Mouse (Mus musculus) liver, embryonic 15.5 days (tissue): ENCODE results near the gene Anxa3. TPM values are rescaled to one million over a fixed set of nuclear protein-coding genes. Genes with fewer than 3 reads are reported as not detected.

Source experiments
- ATAC-seq: fragments of 200-750 bp; cut with Nextera tagmentation; 2 replicates; pipeline ENCODE4 v1.8.0; 2017; ENCODE audit warnings: moderate number of reproducible peaks, mild to moderate bottlenecking, moderate library complexity; ENCODE audit not compliant: insufficient read depth
- H3K27ac ChIP-seq: fragments of 300-500 bp; sonication (generic); replicated peaks from 2 replicates; pipeline ENCODE4 v1.5.1; 2015; ENCODE audit warnings: mild to moderate bottlenecking, inconsistent platforms
- H3K27me3 ChIP-seq: fragments of 300-500 bp; sonication (generic); 2 replicates; pipeline ENCODE4 v1.6.1; 2015; ENCODE audit warnings: mild to moderate bottlenecking, inconsistent platforms
- H3K36me3 ChIP-seq: fragments of 300-500 bp; sonication (generic); replicated peaks from 2 replicates; pipeline ENCODE4 v1.6.1; 2015; ENCODE audit warnings: moderate library complexity, mild to moderate bottlenecking, inconsistent platforms
- H3K4me1 ChIP-seq: fragments of 300-500 bp; sonication (generic); replicated peaks from 2 replicates; pipeline ENCODE4 v1.6.1; 2015; ENCODE audit warnings: inconsistent platforms
- H3K4me2 ChIP-seq: fragments of 300-500 bp; sonication (generic); 2 replicates; pipeline ENCODE4 v1.6.1; 2015; ENCODE audit warnings: moderate library complexity, mild to moderate bottlenecking, inconsistent platforms
- H3K4me3 ChIP-seq: fragments of 300-500 bp; sonication (generic); replicated peaks from 2 replicates; pipeline ENCODE4 v1.5.1; 2015; ENCODE audit warnings: mild to moderate bottlenecking, inconsistent platforms
- H3K9ac ChIP-seq: fragments of 300-500 bp; sonication (generic); 2 replicates; pipeline ENCODE4 v1.6.1; 2015; ENCODE audit warnings: moderate library complexity, mild to moderate bottlenecking, inconsistent platforms
- H3K9me3 ChIP-seq: fragments of 300-500 bp; sonication (generic); replicated peaks from 2 replicates; pipeline ENCODE4 v1.6.1; 2016; ENCODE audit warnings: inconsistent platforms
- WGBS: fragments of 180-500 bp; shearing (Covaris S2); methylation state at CpG from one replicate; pipeline ENCODE4 v1.1.7; 2015; ENCODE audit warnings: mixed read lengths; ENCODE audit not compliant: insufficient replicate concordance; 5-methylcytosine and 5-hydroxymethylcytosine counted together
- polyA plus RNA-seq: library from polyadenylated mRNA; unstranded; fragments of >200 nt; fragmentation: Nextera tagmentation; extraction: Ambion mirVana; gene quantifications from 2 replicates; pipeline ENCODE4 v1.2.1, GENCODE M21; 2015

Gene Anxa3
- polyA plus RNA-seq, 1 experiment from 2014 or later, result 22.8 TPM

GRCm38 (mm10) chr5:96848386-96848785, 55.2 kb downstream of the Anxa3 start:
- ATAC-seq, result no peak
- H3K36me3 ChIP-seq, result no peaks in the 10 kb centered on the region
- no peak overlapping the region for H3K4me2 ChIP-seq
- WGBS, result 64% methylated on average over 3 of the region's 3 CpGs
- no peak overlapping the region for H3K9ac ChIP-seq
- no peaks in the 10 kb centered on the region for H3K27me3 ChIP-seq
- no peaks in the 10 kb centered on the region; the same call in none of the 2 replicates for H3K4me1 ChIP-seq
- H3K27ac ChIP-seq, result no peak overlapping the region
- H3K4me3 ChIP-seq, result no peak overlapping the region
- H3K9me3 ChIP-seq, result no peaks in the 10 kb centered on the region

DNA sequence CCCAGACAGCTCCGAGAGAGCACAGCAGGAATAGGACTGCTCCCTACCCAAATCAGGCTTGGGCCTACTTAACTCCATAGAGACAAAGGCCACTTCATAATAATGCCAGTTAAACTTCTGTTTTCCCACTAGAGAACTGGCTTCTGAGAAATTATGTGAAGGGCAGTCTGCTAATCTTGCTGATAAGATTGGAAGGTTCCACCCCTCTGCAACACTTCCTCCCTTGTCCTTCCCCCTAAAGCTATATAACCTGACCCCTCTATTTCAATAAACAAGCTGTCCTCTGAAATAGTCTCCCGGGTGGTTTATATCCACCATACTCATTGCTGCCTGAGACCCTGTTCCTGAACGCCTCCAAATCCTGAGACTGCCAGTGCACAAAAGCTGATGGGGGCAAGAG, 56.1 kb downstream of the Anxa3 start:
- Histone ChIP-seq H3K27me3 (no peaks in the 10 kb centered on the region), H3K36me3 (no peaks in the 10 kb centered on the region), H3K27ac (no peak overlapping the region), H3K4me3 (no peak overlapping the region), H3K9ac (no peak overlapping the region), H3K4me2 (no peak overlapping the region), H3K9me3 (no peaks in the 10 kb centered on the region), H3K4me1 (no peaks in the 10 kb centered on the region; the same call in none of the 2 replicates)
- no peak for ATAC-seq
- WGBS, result 42% methylated on average over 3 of the region's 3 CpGs

DNA sequence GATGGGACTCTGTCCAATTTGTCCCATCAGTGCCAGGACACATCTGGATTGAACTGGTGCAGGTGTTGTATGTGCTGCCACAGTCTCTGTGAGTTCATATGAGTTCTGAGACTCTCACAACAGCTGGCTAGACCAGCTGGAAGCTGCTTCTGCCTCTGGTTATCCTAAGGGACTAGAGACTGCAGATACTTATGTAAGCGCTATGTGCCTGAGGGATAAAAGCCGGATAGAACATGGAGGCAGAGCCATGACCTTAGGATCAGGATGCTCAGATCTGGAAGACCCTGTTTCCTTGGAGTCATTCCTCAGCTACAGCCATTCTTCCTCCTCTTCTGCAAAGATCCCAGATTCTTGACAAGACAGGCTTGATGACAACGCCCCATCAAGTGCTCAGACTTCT, 60.3 kb downstream of the Anxa3 start:
- 69% methylated on average over 3 of the region's 3 CpGs for WGBS
- H3K36me3 ChIP-seq, result no peaks in the 10 kb centered on the region
- no peaks in the 10 kb centered on the region for H3K9me3 ChIP-seq
- no peak for ATAC-seq
- no peak overlapping the region for H3K4me3 ChIP-seq
- no peak overlapping the region for H3K27ac ChIP-seq
- H3K4me2 ChIP-seq, result no peak overlapping the region
- no peak overlapping the region for H3K9ac ChIP-seq
- H3K27me3 ChIP-seq, result no peaks in the 10 kb centered on the region
- H3K4me1 ChIP-seq, result no peaks in the 10 kb centered on the region; the same call in none of the 2 replicates

GRCm38 (mm10) chr5:96854350-96854749, 61.2 kb downstream of the Anxa3 start:
- Histone ChIP-seq H3K27ac (no peak overlapping the region), H3K9ac (no peak overlapping the region), H3K27me3 (no peaks in the 10 kb centered on the region), H3K36me3 (no peaks in the 10 kb centered on the region), H3K4me3 (no peak overlapping the region), H3K4me2 (no peak overlapping the region), H3K9me3 (no peaks in the 10 kb centered on the region), H3K4me1 (no peaks in the 10 kb centered on the region; the same call in 1 of the 2 replicates)
- WGBS, result 62% methylated on average over 3 of the region's 3 CpGs
- no peak for ATAC-seq

GRCm38 (mm10) chr5:96859938-96860337, 66.8 kb downstream of the Anxa3 start:
- WGBS, result 49% methylated on average over 1 of the region's 1 CpGs

GRCm38 (mm10) chr5:96867171-96867570, 74.0 kb downstream of the Anxa3 start:
- H3K4me2 ChIP-seq, result no peak overlapping the region
- no peaks in the 10 kb centered on the region; the same call in 1 of the 2 replicates for H3K4me1 ChIP-seq
- H3K9me3 ChIP-seq, result no peaks in the 10 kb centered on the region
- H3K27ac ChIP-seq, result no peak overlapping the region
- 59% methylated on average over 4 of the region's 4 CpGs for WGBS
- peaks cover 12% of the 10 kb centered on the region; the same call in 1 of the 2 replicates for H3K27me3 ChIP-seq
- no peaks in the 10 kb centered on the region for H3K36me3 ChIP-seq
- no peak overlapping the region for H3K9ac ChIP-seq
- ATAC-seq, result no peak
- H3K4me3 ChIP-seq, result no peak overlapping the region

More at GRCm38 (mm10) chr5:96859938-96860337, 66.8 kb downstream of the Anxa3 start:
- Histone ChIP-seq H3K4me3 (no peak overlapping the region), H3K9ac (no peak overlapping the region), H3K9me3 (no peaks in the 10 kb centered on the region), H3K4me2 (no peak overlapping the region), H3K36me3 (no peaks in the 10 kb centered on the region), H3K4me1 (no peaks in the 10 kb centered on the region), H3K27me3 (no peaks in the 10 kb centered on the region), H3K27ac (no peak overlapping the region)
- ATAC-seq, result no peak

- WGBS, result 43% methylated on average over 6 of the region's 6 CpGs
- no peak overlapping the region for H3K4me3 ChIP-seq
- H3K36me3 ChIP-seq, result no peaks in the 10 kb centered on the region
- no peaks in the 10 kb centered on the region for H3K9me3 ChIP-seq
- no peak overlapping the region for H3K27ac ChIP-seq
- no peak overlapping the region; the same call in 1 of the 2 replicates for H3K9ac ChIP-seq
- ATAC-seq, result no peak
- no peaks in the 10 kb centered on the region; the same call in 1 of the 2 replicates for H3K4me1 ChIP-seq
- no peak overlapping the region for H3K4me2 ChIP-seq
- H3K27me3 ChIP-seq, result peaks cover 15% of the 10 kb centered on the region; the same call in 1 of the 2 replicates
Measured at GRCm38 (mm10) chr5:96868893-96869292, 75.8 kb downstream of the Anxa3 start.

DNA sequence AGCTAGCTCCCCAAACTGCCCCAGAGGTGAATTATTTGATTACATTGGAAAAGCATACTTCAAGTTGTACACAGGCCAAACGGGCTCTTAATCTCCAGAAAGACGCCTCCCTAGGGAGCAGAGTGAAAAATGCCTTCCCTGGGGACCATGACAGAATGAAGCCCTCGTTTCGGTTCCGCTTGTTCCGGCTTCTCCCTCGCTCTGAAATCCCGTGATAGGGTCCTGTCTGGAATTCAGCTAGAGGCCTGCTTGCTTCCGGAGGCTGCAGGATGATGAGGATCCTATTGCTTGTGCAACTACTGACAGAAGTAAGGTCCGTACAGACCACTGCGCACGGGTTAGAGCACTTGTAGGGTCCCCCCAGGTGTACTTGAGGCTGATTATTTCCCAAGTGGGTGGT, 77.9 kb downstream of the Anxa3 start:
- WGBS, result 85% methylated on average over 12 of the region's 12 CpGs
- Histone ChIP-seq H3K9ac (no peak overlapping the region), H3K36me3 (no peaks in the 10 kb centered on the region), H3K27ac (no peak overlapping the region), H3K27me3 (peaks cover 16% of the 10 kb centered on the region; the same call in 1 of the 2 replicates), H3K4me1 (no peaks in the 10 kb centered on the region; the same call in 1 of the 2 replicates), H3K9me3 (no peaks in the 10 kb centered on the region), H3K4me2 (no peak overlapping the region), H3K4me3 (no peak overlapping the region)
- ATAC-seq, result no peak

DNA sequence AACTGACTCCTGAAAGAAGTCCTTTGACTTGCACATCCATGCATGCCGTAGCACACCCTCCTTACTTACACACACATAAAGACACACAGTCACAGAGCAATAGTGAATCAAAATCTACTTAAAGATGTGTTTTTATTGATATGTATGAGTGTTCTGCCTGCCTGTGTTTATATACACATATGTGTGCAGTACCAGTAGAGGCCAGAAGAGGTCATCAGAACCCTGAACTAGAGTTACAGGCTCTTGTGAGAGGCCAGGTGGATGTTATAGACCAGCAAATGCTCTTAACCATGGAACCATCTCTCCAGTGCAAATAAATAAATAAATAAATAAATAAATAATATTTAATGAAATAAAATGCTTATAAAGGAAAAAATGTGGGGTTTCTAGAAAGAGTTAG, 85.0 kb downstream of the Anxa3 start:
- Histone ChIP-seq H3K4me1 (peaks cover 14% of the 10 kb centered on the region), H3K27me3 (peaks cover 7% of the 10 kb centered on the region; the same call in 1 of the 2 replicates), H3K36me3 (0 out of 2 replicates have a peak, but pooled peaks cover 4% of the 10 kb centered on the region), H3K4me2 (no peak overlapping the region), H3K9me3 (0 out of 2 replicates have a peak, but pooled peaks cover 4% of the 10 kb centered on the region), H3K4me3 (no peak overlapping the region), H3K27ac (no peak overlapping the region), H3K9ac (no peak overlapping the region)
- WGBS, result 85% methylated on average over 1 of the region's 1 CpGs
- no peak; the same call in 1 of the 2 replicates for ATAC-seq

DNA sequence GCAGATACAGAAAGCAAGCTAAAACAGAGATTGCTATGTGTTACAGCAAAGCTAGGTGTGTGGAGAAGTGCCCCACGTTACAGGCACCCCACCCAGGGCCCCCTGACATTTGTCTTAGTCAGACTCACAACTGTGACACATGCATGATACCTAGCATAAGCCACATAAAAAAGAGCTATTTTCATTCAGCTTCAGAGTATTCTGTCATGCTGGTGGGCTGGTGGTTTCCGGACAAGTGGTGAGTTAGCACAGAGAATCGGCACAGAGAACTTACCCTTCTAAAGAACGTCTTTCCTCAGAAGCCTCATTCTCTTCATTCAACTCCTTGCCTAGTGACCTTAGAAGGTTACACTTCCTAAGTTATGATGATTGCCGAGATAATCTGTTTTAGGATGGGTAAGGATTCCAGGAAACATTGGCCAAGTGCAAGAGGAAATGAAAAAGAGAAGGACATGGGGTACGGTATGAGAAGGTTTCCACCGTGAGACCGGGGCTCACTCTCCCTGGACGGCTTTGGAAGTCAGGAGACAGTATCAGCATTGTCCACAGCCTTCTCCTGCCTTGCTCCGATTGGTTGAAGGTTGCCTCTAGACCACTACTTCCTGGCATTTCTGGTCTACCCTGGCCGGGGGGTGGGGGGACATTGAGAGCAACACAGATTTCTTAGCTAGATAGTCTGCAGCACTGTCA, 85.9 kb downstream of the Anxa3 start:
- no peak overlapping the region for H3K9ac ChIP-seq
- H3K27me3 ChIP-seq, result peaks cover 4% of the 10 kb centered on the region; the same call in 1 of the 2 replicates
- no peak overlapping the region for H3K27ac ChIP-seq
- 61% methylated on average over 11 of the region's 11 CpGs for WGBS
- H3K4me1 ChIP-seq, result peaks cover 17% of the 10 kb centered on the region
- H3K4me2 ChIP-seq, result no peak overlapping the region
- H3K9me3 ChIP-seq, result 0 out of 2 replicates have a peak, but pooled peaks cover 4% of the 10 kb centered on the region
- ATAC-seq, result no peak; the same call in 1 of the 2 replicates
- 0 out of 2 replicates have a peak, but pooled peaks cover 4% of the 10 kb centered on the region for H3K36me3 ChIP-seq
- H3K4me3 ChIP-seq, result no peak overlapping the region

DNA sequence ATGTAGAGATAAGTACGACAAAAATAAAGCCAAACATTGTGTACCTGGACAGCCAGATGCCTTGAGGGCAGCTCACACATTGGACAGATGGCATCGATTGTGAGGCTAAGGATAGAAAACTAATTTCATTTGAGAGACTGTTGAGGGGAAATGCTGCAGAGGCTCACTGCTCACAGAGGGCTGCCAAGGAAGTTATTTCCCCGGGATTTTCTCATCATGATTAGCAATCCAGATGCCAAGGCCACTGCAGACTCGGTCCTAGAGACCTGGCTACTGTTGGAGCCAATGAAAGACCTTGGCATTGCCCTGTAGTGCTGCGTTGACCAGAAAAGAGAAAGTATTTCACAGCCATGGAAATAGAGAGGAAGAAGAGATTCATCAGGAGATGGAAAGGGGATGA, 87.1 kb downstream of the Anxa3 start:
- Histone ChIP-seq H3K9me3 (0 out of 2 replicates have a peak, but pooled peaks cover 4% of the 10 kb centered on the region), H3K27ac (no peak overlapping the region), H3K27me3 (peaks cover 4% of the 10 kb centered on the region; the same call in 1 of the 2 replicates), H3K4me3 (no peak overlapping the region), H3K36me3 (0 out of 2 replicates have a peak, but pooled peaks cover 4% of the 10 kb centered on the region), H3K9ac (no peak overlapping the region), H3K4me2 (no peak overlapping the region), H3K4me1 (peaks cover 23% of the 10 kb centered on the region)
- 59% methylated on average over 5 of the region's 5 CpGs for WGBS
- ATAC-seq, result no peak
